Mouse (Mus musculus): ENCODE data around the gene Wdr91. TPM values are rescaled to one million over a fixed set of nuclear protein-coding genes. Genes with fewer than 3 reads are reported as not detected.

Gene Wdr91
- polyA plus RNA-seq, 1 experiment, result 30.4 TPM

DNA sequence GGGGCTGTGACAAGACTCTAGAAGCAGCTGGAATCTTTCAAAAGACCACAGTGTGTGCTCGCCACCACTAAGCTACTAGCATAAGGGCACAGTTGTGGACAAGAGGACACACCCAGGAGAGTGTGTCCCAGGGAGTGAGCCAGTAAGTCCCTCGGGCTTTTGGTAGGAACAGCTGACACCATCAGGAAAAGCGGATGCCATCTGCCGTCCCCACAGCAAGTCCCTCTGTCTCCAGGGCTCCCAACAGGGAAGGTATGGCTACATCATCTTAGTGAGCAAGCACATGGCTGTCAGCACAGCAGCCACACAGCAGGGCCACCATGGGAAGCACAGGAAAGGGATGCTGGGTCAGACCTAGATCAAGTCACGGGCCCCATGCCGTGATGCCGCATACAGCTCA is 15.1 kb downstream of the Wdr91 start:
- DNase-seq, result no peak
- Histone ChIP-seq H3K4me3 (replicated peaks; ENCODE audit: extremely low read depth, low read depth, low read length) (no peak overlapping the region), H3K4me1 (ENCODE audit: control insufficient read depth, insufficient read depth, low read length) (no peaks in the 10 kb centered on the region)
- 88% methylated on average over 7 of the region's 7 CpGs for WGBS
- TF ChIP-seq POLR2A (IDR thresholded peaks at IDR 0.05; ENCODE audit: borderline replicate concordance, extremely low read depth, low read depth, low read length) (no peak), CTCF (IDR thresholded peaks at IDR 0.05; ENCODE audit: insufficient read depth, low read length) (no peak)

DNA sequence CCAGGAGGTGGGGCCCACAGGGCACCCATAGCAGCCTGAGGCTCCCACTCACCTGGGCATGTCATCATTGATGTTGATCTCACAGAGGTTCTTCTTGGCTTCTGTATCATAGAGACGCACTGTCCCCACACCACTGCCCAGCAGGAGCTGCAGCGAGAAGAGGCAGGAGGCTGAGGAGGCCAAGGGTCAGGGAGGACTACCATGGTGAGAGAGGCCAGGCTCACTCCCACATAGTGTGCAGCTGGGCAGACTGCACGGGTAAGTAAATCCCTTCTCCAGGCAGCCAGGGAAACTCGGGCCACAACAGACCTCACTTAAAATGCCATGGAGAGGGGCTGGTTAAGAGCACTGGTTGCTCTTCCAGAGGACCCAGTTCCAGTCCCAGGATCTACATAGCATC is 21.5 kb downstream of the Wdr91 start:
- 79% methylated on average over 4 of the region's 4 CpGs for WGBS
- Histone ChIP-seq H3K4me1 (ENCODE audit: control insufficient read depth, insufficient read depth, low read length) (no peaks in the 10 kb centered on the region), H3K4me3 (replicated peaks; ENCODE audit: extremely low read depth, low read depth, low read length) (no peak overlapping the region)
- no peak for TF ChIP-seq CTCF (IDR thresholded peaks at IDR 0.05; ENCODE audit: insufficient read depth, low read length)
- no peak for TF ChIP-seq POLR2A (IDR thresholded peaks at IDR 0.05; ENCODE audit: borderline replicate concordance, extremely low read depth, low read depth, low read length)
- DNase-seq, result no peak

DNA sequence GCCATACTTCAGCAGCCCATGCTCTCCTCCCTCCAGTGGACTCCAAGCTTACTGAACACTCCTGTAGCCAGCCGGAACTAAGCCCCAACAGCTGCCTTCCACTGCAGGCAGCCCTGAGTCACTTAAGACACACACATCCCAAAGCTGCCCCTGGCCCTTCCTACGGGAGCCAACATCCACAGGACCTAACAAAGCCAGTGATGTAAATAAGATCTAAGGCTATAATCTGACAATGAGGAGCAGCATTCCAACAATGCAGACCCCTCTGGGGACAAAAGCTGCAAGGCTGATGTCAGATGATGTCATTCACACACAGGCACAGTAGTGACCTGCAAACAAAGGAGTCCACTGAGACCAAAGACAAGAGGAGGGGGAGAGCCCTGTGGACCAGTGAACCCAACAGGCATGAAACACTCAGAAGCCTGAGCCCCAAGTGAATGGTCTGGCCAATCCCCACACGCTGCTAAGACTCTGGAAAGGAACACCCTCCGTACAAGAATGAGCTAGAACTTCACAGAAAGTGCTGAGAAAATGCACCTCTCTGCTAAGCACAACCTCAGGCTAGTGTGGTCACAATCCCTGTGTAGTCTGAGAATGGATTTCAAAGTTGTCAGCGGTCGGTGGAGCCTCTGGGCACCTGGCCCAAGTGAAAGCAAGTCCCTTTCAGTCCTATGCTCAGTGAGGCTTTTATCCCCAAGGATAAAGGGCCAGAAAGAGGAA is 23.4 kb downstream of the Wdr91 start:
- H3K4me1 ChIP-seq (ENCODE audit: control insufficient read depth, insufficient read depth, low read length), result no peaks in the 10 kb centered on the region
- no peak overlapping the region for H3K4me3 ChIP-seq (replicated peaks; ENCODE audit: extremely low read depth, low read depth, low read length)
- 86% methylated on average over 6 of the region's 6 CpGs for WGBS
- DNase-seq, result no peak
- no peak for TF ChIP-seq POLR2A (IDR thresholded peaks at IDR 0.05; ENCODE audit: borderline replicate concordance, extremely low read depth, low read depth, low read length)
- TF ChIP-seq CTCF (IDR thresholded peaks at IDR 0.05; ENCODE audit: insufficient read depth, low read length), result no peak

DNA sequence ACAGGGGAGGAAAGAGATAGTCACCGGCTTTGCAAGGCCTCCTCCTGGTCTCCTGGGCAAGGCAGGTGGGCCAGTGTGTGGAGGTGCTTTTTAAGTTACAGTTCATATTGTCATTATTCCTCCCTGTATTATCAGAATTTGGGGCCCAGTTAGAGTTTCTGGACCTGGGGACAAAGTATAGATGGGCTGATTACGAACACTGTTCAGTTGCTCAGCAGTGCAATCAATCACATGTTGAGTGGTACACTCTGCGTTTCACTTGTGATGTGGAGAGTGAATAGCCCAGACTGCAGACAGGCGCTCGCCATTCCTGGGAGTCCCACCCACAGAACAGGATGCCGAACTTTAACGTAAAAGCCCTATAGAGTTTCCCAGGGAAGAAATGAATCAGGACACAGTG is 26.0 kb downstream of the Wdr91 start:
- WGBS, result 82% methylated on average over 7 of the region's 7 CpGs
- Histone ChIP-seq H3K4me1 (ENCODE audit: control insufficient read depth, insufficient read depth, low read length) (no peaks in the 10 kb centered on the region), H3K4me3 (replicated peaks; ENCODE audit: extremely low read depth, low read depth, low read length) (no peak overlapping the region)
- DNase-seq, result no peak
- TF ChIP-seq POLR2A (IDR thresholded peaks at IDR 0.05; ENCODE audit: borderline replicate concordance, extremely low read depth, low read depth, low read length) (no peak), CTCF (IDR thresholded peaks at IDR 0.05; ENCODE audit: insufficient read depth, low read length) (no peak)

DNA sequence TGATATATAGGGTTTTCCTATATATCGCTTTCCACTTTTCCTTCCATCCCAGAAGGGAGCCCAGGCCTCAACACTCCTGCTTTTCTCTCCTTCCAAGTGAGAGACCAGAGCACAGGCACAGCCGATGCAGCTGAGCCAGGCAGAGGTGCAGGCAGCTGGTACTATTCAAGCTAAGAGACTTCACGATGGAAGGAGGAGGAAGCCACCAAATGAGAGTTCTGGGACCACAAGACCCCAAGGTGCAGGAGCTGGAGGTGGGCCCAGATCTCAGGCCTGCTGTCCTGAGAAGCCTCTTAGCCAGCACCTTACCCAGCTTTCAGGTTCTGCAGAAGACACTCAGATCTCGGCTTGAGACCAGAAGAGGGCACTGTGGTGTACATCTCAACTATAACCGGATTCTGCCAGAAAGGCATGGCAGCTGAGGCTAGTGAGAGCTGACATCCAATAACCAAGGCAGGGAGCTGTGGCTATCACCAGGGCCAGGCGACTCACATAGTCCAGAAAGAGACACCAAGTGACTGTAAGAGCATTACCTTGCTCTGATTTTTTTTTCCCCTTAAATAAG is 30.7 kb downstream of the Wdr91 start:
- Histone ChIP-seq H3K4me3 (replicated peaks; ENCODE audit: extremely low read depth, low read depth, low read length) (no peak overlapping the region), H3K4me1 (ENCODE audit: control insufficient read depth, insufficient read depth, low read length) (peaks cover 23% of the 10 kb centered on the region)
- 55% methylated on average over 6 of the region's 6 CpGs for WGBS
- peak; percentile 40 for DNase-seq
- no peak for TF ChIP-seq POLR2A (IDR thresholded peaks at IDR 0.05; ENCODE audit: borderline replicate concordance, extremely low read depth, low read depth, low read length)
- peak; percentile 47 for TF ChIP-seq CTCF (IDR thresholded peaks at IDR 0.05; ENCODE audit: insufficient read depth, low read length)

DNA sequence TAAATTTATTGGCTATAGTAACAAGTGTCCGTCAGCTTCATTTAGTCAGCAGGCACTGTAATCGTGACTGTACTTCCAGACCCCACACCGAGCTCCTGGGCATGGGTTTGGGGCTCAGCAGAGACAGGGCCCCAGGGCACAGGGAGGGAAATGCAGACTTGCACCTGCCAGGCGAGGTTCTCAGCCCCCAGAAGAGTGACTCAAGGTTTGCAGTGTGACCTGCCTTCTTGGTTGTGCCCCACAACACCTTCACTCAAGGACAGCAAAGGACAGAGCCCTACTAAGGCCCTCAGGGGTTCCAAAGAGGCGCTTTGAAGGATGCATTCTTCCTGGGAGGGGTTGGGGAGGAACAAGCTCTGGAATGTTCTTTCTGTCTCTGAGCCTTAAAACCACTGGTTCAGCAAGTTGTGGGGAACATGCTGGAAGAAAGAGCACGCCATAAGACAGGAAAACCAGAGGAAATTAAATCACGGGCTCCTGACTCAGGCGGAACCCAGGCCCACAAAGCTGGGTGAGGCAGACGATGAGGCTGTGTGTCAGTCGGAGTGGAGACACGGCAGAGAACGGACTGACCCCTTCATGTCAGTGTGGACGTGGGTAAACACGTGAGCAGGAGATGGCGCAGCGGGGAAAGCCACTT is 31.5 kb downstream of the Wdr91 start:
- Histone ChIP-seq H3K4me1 (ENCODE audit: control insufficient read depth, insufficient read depth, low read length) (peaks cover 28% of the 10 kb centered on the region), H3K4me3 (replicated peaks; ENCODE audit: extremely low read depth, low read depth, low read length) (no peak overlapping the region)
- WGBS, result 91% methylated on average over 16 of the region's 16 CpGs
- DNase-seq, result no peak
- no peak for TF ChIP-seq CTCF (IDR thresholded peaks at IDR 0.05; ENCODE audit: insufficient read depth, low read length)
- TF ChIP-seq POLR2A (IDR thresholded peaks at IDR 0.05; ENCODE audit: borderline replicate concordance, extremely low read depth, low read depth, low read length), result no peak

DNA sequence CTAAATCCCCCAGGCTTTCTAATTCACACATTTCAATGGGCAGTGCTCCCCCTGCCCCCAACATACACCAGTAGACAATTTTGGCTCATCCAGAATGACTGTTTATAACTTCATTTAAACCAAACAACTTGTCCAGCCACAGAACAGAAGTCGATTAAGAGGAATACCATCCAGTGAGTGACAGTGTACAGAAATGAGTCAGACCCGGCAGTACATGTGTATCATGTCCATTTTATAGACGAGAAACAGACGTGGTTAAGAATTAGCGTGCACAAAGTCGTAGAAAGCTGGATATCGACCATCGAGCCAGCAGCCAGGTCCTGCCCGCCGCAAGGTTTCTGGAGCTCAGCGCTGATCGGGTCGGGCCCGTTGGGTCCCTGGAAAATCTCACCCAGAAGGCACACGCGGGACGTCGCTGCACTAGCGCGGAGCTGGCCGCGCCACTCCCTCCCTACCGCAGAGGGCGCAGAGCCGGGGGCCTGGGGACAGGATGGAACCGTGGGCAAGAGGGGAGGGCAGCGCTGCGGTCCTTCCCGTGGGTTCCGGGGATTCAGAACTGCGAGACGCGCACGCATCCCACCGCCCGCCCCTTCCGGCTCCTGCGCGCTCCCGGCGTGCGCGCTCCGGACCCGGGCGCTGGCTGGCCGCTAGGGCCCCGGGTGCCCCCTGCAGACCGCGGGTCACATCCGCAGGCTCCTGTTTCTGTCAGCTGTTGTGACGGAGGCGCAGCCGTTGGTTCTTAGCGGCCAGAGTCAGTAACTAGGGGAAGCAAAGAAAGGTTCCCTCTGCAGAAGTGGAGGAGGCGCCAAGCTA is 33.0 kb downstream of the Wdr91 start, which contains the start of gene Cyren:
Cyren (minus strand) TSS at position 552 of the 813 bp plus-strand sequence.
- under 1% methylated on average over 56 of the region's 56 CpGs for WGBS
- TF ChIP-seq POLR2A (IDR thresholded peaks at IDR 0.05; ENCODE audit: borderline replicate concordance, extremely low read depth, low read depth, low read length) (peak; percentile 91), CTCF (IDR thresholded peaks at IDR 0.05; ENCODE audit: insufficient read depth, low read length) (peak; percentile 20; the same call in 1 of the 2 replicates)
- peak; percentile 91 for DNase-seq
- Histone ChIP-seq H3K4me1 (ENCODE audit: control insufficient read depth, insufficient read depth, low read length) (peaks cover 32% of the 10 kb centered on the region), H3K4me3 (replicated peaks; ENCODE audit: extremely low read depth, low read depth, low read length) (peak within 1 kb of the TSS; percentile 90)

DNA sequence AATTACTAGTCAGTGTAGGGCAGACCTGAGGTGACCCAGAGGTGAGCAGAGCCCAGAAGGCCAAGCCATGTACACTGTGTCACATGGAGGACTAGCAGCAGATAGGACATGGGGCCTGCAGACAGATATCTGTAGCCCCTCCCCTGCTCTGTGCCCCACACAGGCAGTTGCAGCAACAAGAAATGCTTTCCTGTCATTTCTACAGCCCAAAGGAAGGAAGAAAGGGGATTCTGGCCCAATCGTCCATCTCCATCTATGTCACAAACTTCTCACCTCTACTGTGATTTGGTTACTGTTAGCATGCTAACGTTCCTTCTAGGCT is 33.9 kb downstream of the Wdr91 start:
- H3K4me3 ChIP-seq (replicated peaks; ENCODE audit: extremely low read depth, low read depth, low read length), result no peak overlapping the region
- TF ChIP-seq CTCF (IDR thresholded peaks at IDR 0.05; ENCODE audit: insufficient read depth, low read length) (no peak), POLR2A (IDR thresholded peaks at IDR 0.05; ENCODE audit: borderline replicate concordance, extremely low read depth, low read depth, low read length) (no peak)
- 27% methylated on average over 2 of the region's 2 CpGs for WGBS
- peaks cover 37% of the 10 kb centered on the region for H3K4me1 ChIP-seq (ENCODE audit: control insufficient read depth, insufficient read depth, low read length)
- no peak for DNase-seq

Measured in lung, adult 2 months (tissue).